Mouse (Mus musculus) forebrain, embryonic 16.5 days (tissue): ENCODE data around the gene Elk3. TPM values are rescaled to one million over a fixed set of nuclear protein-coding genes. Genes with fewer than 3 reads are reported as not detected.
A peak's percentile ranks its signal among the peaks of the same experiment; 100 is the strongest.

Source experiments
- ATAC-seq: fragments of 200-750 bp; cut with Nextera tagmentation; 2 replicates; pipeline ENCODE4 v1.8.0; 2017; ENCODE audit warnings: mild to moderate bottlenecking, moderate library complexity
- H3K27ac ChIP-seq: fragments of 300-500 bp; sonication (generic); 2 replicates; pipeline ENCODE4 v1.5.1; 2014; ENCODE audit warnings: low read length, control low read depth
- H3K27me3 ChIP-seq: fragments of 300-500 bp; sonication (generic); replicated peaks from 2 replicates; pipeline ENCODE4 v1.6.1; 2014; ENCODE audit warnings: low read length; ENCODE audit not compliant: control insufficient read depth, insufficient read depth
- H3K36me3 ChIP-seq: fragments of 300-500 bp; sonication (generic); 2 replicates; pipeline ENCODE4 v1.6.1; 2014; ENCODE audit not compliant: control insufficient read depth, insufficient read depth
- H3K4me1 ChIP-seq: fragments of 300-500 bp; sonication (generic); replicated peaks from 2 replicates; pipeline ENCODE4 v1.6.1; 2014; ENCODE audit warnings: low read length; ENCODE audit not compliant: control insufficient read depth, insufficient read depth
- H3K4me2 ChIP-seq: fragments of 300-500 bp; sonication (generic); 2 replicates; pipeline ENCODE4 v1.6.1; 2014; ENCODE audit warnings: mild to moderate bottlenecking, low read length, control low read depth
- H3K4me3 ChIP-seq: fragments of 300-500 bp; sonication (generic); replicated peaks from 2 replicates; pipeline ENCODE4 v1.5.1; 2014; ENCODE audit warnings: mild to moderate bottlenecking, low read length, control low read depth
- H3K9ac ChIP-seq: fragments of 300-500 bp; sonication (generic); replicated peaks from 2 replicates; pipeline ENCODE4 v1.6.1; 2014; ENCODE audit warnings: low read depth, low read length, control low read depth
- H3K9me3 ChIP-seq: fragments of 300-500 bp; sonication (generic); 2 replicates; pipeline ENCODE4 v1.6.1; 2016; ENCODE audit warnings: low read length; ENCODE audit not compliant: control insufficient read depth
- WGBS: fragments of 180-500 bp; shearing (Covaris S2); extraction: QIAGEN DNeasy Blood & Tissue Kit; methylation state at CpG from one replicate; pipeline ENCODE4 v1.1.7; 2014; 5-methylcytosine and 5-hydroxymethylcytosine counted together
- polyA plus RNA-seq: library from polyadenylated mRNA; unstranded; fragments of >200 nt; fragmentation: Nextera tagmentation; extraction: Ambion mirVana; gene quantifications from 2 replicates; pipeline ENCODE4 v1.2.1, GENCODE M21; 2015

Gene Elk3
- polyA plus RNA-seq, 1 experiment from 2014 or later, result 6.6 TPM

- Histone ChIP-seq H3K4me3 (no peak overlapping the region), H3K36me3 (no peaks in the 10 kb centered on the region), H3K4me1 (peaks cover 20% of the 10 kb centered on the region), H3K27me3 (no peaks in the 10 kb centered on the region), H3K27ac (no peak overlapping the region), H3K4me2 (no peak overlapping the region), H3K9me3 (no peaks in the 10 kb centered on the region), H3K9ac (no peak overlapping the region)
- no peak for ATAC-seq
- 89% methylated on average over 5 of the region's 5 CpGs for WGBS
These were observed 43.4 kb downstream of the Elk3 start for GRCm38 (mm10) chr10:93267509-93267908.

- Histone ChIP-seq H3K9ac (no peak overlapping the region), H3K4me2 (no peak overlapping the region), H3K36me3 (no peaks in the 10 kb centered on the region), H3K4me1 (peaks cover 30% of the 10 kb centered on the region), H3K27ac (no peak overlapping the region), H3K27me3 (no peaks in the 10 kb centered on the region), H3K9me3 (no peaks in the 10 kb centered on the region), H3K4me3 (no peak overlapping the region)
- no peak for ATAC-seq
- WGBS, result 94% methylated on average over 7 of the region's 7 CpGs
These were observed 44.4 kb downstream of the Elk3 start for GRCm38 (mm10) chr10:93266521-93266920.

GRCm38 (mm10) chr10:93265833-93266232 is 45.1 kb downstream of the Elk3 start:
- Histone ChIP-seq H3K4me3 (no peak overlapping the region), H3K4me2 (no peak overlapping the region), H3K9me3 (no peaks in the 10 kb centered on the region), H3K9ac (no peak overlapping the region), H3K27me3 (no peaks in the 10 kb centered on the region), H3K27ac (no peak overlapping the region), H3K4me1 (peaks cover 37% of the 10 kb centered on the region), H3K36me3 (no peaks in the 10 kb centered on the region)
- ATAC-seq, result no peak
- 82% methylated on average over 9 of the region's 9 CpGs for WGBS

GRCm38 (mm10) chr10:93264001-93264400 is 46.9 kb downstream of the Elk3 start:
- Histone ChIP-seq H3K9ac (no peak overlapping the region), H3K4me1 (peaks cover 42% of the 10 kb centered on the region), H3K27me3 (no peaks in the 10 kb centered on the region), H3K4me2 (no peak overlapping the region; the same call in 1 of the 2 replicates), H3K36me3 (no peaks in the 10 kb centered on the region), H3K4me3 (no peak overlapping the region), H3K9me3 (no peaks in the 10 kb centered on the region), H3K27ac (peak overlapping the region; percentile 70)
- 44% methylated on average over 5 of the region's 5 CpGs for WGBS
- ATAC-seq, result no peak

- peaks cover 42% of the 10 kb centered on the region for H3K4me1 ChIP-seq
- H3K9me3 ChIP-seq, result no peaks in the 10 kb centered on the region
- no peak overlapping the region; the same call in 1 of the 2 replicates for H3K4me2 ChIP-seq
- no peak overlapping the region; the same call in 1 of the 2 replicates for H3K9ac ChIP-seq
- peak; percentile 59 for ATAC-seq
- H3K36me3 ChIP-seq, result no peaks in the 10 kb centered on the region
- H3K27me3 ChIP-seq, result no peaks in the 10 kb centered on the region
- H3K27ac ChIP-seq, result peak overlapping the region; percentile 70
- no peak overlapping the region for H3K4me3 ChIP-seq
- 11% methylated on average over 8 of the region's 8 CpGs for WGBS
These were observed 47.5 kb downstream of the Elk3 start for GRCm38 (mm10) chr10:93263431-93263830.

- peaks cover 42% of the 10 kb centered on the region for H3K4me1 ChIP-seq
- peak overlapping the region; percentile 48 for H3K4me2 ChIP-seq
- H3K4me3 ChIP-seq, result peak overlapping the region; percentile 18
- peak overlapping the region; percentile 75 for H3K27ac ChIP-seq
- no peaks in the 10 kb centered on the region for H3K36me3 ChIP-seq
- no peaks in the 10 kb centered on the region for H3K9me3 ChIP-seq
- H3K27me3 ChIP-seq, result no peaks in the 10 kb centered on the region
- ATAC-seq, result peak; percentile 46
- peak overlapping the region; percentile 33; the same call in 1 of the 2 replicates for H3K9ac ChIP-seq
- 6% methylated on average over 15 of the region's 15 CpGs for WGBS
These were observed 48.9 kb downstream of the Elk3 start for GRCm38 (mm10) chr10:93261981-93262499.

GRCm38 (mm10) chr10:93261132-93261980 is 49.6 kb downstream of the Elk3 start:
- Histone ChIP-seq H3K27me3 (no peaks in the 10 kb centered on the region), H3K9me3 (no peaks in the 10 kb centered on the region), H3K9ac (peak overlapping the region; percentile 33; the same call in 1 of the 2 replicates), H3K4me2 (peak overlapping the region; percentile 48), H3K4me3 (peak overlapping the region; percentile 18), H3K27ac (peak overlapping the region; percentile 75), H3K4me1 (peaks cover 49% of the 10 kb centered on the region), H3K36me3 (no peaks in the 10 kb centered on the region)
- peak; percentile 73 for ATAC-seq
- WGBS, result 10% methylated on average over 16 of the region's 16 CpGs

- H3K4me1 ChIP-seq, result peaks cover 61% of the 10 kb centered on the region
- ATAC-seq, result no peak
- no peaks in the 10 kb centered on the region for H3K9me3 ChIP-seq
- H3K36me3 ChIP-seq, result no peaks in the 10 kb centered on the region
- H3K4me3 ChIP-seq, result no peak overlapping the region
- H3K27ac ChIP-seq, result no peak overlapping the region
- no peaks in the 10 kb centered on the region for H3K27me3 ChIP-seq
- WGBS, result 41% methylated on average over 5 of the region's 5 CpGs
- no peak overlapping the region for H3K9ac ChIP-seq
- no peak overlapping the region for H3K4me2 ChIP-seq
These were observed 51.1 kb downstream of the Elk3 start for GRCm38 (mm10) chr10:93259826-93260225.

- Histone ChIP-seq H3K4me1 (peaks cover 42% of the 10 kb centered on the region), H3K27me3 (no peaks in the 10 kb centered on the region), H3K36me3 (no peaks in the 10 kb centered on the region), H3K9ac (peak overlapping the region; percentile 30), H3K4me3 (no peak overlapping the region), H3K4me2 (peak overlapping the region; percentile 28; the same call in 1 of the 2 replicates), H3K27ac (peak overlapping the region; percentile 67), H3K9me3 (no peaks in the 10 kb centered on the region)
- peak; percentile 84 for ATAC-seq
- 5% methylated on average over 13 of the region's 13 CpGs for WGBS
These were observed 55.6 kb downstream of the Elk3 start for GRCm38 (mm10) chr10:93255294-93255693.
